Mouse (Mus musculus) layer of hippocampus, postnatal 14 days (tissue): ENCODE results near the gene Ddx31. TPM values are rescaled to one million over a fixed set of nuclear protein-coding genes. Genes with fewer than 3 reads are reported as not detected.

Source experiments
- DNase-seq, 2 experiments: peaks; one replicate each; pipeline ENCODE4 v3.0.0; 2021 to 2022; ENCODE audit warnings: low spot score in 2 of 2, mixed read lengths in 1 of 2
- total RNA-seq, 2 experiments: library from RNA; stranded (reverse); gene quantifications; 2 replicates each; pipeline ENCODE4 v1.2.3; 2021

Ddx31 gene
- total RNA-seq, 2 experiments from 2014 or later: 7.4 to 8.0 TPM

DNA sequence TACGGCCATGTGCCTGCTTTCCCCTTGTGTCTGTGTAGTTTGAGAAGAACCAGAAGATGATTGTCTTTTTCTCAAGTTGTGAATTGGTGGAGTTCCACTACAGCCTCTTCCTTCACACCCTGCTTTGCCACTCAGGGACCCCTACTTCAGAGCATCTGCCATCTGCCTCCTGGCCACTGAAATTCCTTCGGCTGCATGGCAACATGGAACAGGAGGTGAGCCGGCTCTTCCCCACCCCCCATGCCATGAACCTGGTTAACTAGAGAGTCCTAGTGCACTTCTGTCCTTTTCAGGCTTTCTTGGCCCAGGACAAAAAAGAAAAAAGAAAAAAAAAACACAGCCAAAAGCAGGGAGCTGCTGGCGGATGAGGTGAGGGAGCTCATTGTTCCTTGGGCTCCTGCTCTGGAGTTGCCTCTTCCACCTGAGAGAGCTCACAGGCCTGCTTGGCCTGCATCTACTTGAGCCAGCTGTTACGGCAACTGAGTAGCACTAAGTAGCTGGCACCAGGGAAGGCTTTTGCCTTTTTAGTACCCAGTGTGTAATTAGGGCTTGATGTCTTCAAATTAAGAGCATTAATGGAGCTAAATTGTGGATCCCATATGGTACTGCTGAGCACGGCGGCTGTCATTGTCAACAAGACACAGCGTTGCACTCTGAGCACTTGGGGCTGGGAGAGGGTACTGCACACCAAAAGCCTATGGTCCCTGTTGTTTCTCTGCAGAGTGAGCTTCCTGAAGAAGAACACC lies 20.6 kb downstream of the Ddx31 start:
- no peak for DNase-seq

DNA sequence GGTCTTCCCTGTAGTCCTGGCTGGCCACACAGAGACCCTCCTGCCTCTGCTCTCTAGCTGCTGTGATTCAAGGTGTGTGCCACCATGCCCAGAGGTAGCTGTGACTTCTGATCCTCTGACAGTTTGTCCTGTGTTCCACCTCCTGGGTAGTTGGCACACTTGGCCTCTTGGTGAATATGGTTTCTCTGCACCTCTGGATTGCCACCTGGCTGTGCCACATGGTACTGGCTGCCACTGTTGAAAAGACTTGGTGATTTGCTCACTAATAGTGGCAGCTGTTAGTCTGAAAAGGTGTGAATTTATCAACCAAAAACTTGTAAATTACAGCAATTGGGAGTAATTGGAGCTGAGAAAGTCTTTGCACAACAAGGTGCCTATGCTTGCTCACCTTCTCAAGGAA lies 23.7 kb downstream of the Ddx31 start:
- DNase-seq: no peak

DNA sequence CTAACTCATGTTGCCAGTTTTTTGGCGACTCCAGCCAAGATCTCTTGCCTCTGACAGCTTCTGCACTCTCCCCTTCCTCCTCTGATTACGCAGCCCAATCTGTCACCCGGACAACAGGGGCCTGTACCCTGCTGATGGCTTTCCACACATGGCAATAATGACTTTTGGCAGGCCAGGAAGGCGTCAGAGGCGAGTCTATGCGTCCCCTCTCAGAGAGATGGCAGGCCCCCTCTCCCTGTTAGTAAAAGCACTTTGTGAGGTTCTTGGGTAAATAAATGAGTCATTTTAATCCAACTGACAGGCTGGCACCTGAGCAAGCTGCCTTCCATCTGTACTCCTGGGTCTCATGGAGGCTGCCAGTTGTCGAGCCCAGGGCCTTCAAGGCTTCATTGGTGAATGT lies 27.3 kb downstream of the Ddx31 start:
- peak; percentile 22 to 27 for DNase-seq

GRCm38 (mm10) chr2:28875554-28875953 lies 35.3 kb downstream of the Ddx31 start:
- peak; percentile 6 to 9 for DNase-seq

DNA sequence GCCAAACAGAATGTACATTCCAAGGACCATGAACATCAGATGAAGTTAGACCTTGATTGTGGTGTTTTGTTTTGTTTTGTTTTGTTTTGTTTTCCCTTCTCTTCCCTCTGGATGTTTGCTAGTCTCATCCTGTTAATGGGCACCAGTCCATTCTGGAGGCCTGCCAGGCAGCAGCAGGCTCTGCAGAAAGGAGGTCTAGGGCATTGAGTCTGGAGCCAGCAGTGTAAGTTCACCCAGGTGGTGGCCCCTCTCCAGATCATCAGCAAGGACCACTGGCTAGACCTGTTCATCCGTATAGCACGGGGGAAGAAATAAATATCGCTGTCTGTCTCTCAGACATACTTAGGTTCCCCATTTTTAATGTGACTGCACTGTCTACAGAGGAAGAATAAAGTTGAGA lies 41.1 kb downstream of the Ddx31 start:
- DNase-seq: no peak

DNA sequence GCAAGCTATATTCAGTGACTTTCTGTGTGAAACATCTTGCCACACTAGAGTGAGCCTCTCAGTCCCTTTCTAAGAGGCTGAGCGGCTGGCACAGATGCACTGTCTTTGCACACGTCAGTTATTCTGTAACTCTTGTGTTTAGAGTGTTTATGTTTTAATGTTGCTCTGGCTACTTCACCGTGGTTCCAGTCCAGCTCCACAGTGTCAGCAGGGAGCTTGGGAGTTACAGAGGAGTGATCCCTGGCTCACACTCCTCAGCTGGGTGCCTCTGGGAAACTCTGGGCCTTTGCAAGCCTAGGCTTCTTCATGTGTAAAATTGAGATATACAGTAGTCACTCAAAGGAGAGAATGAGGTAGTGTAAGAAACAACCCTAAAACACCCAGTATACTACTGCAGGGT lies 41.8 kb downstream of the Ddx31 start:
- DNase-seq: no peak

- no peak for DNase-seq
Measured at GRCm38 (mm10) chr2:28882826-28883485, 42.8 kb downstream of the Ddx31 start.

DNA sequence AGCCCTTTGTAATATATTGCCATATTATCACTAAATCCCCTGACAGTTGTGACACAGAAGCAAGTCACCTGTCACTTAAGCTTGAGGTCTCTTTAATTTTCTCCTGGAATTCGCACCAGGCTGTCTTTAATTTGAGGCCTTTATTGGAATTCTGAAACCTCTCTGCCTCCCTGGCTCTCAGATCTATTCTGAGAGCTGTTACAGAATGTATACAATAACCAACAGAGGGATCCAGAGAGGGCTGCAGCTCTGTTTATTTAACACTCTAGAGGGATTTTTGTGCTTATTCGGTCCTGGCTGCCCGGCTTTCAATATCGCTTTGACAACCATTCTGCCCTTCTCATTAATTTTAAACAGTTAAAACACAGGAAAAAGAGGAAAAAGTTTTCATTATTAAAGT lies 44.7 kb downstream of the Ddx31 start:
- DNase-seq: no peak

DNA sequence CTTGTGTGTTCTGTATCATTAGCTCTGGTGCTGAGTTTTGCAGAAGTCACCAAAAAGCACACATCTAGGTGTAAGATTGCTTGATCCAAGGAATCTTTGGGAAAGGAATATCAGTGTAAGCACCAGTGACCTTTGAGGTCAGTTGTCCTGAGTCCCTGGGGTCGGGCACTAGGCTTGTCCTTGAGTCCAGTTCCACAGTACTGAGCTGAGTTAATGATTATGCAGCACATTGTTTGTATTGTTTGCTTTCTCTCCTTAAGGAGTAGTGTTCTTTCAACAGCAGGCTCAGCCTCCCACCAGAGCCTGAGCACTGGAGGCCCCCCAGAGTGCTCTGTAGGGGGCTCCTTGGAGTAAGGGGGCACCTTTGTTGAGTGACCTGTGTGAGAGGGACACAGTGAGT lies 52.6 kb downstream of the Ddx31 start:
- DNase-seq: no peak

- no peak for DNase-seq
Measured at GRCm38 (mm10) chr2:28893526-28893925, 53.3 kb downstream of the Ddx31 start.

DNA sequence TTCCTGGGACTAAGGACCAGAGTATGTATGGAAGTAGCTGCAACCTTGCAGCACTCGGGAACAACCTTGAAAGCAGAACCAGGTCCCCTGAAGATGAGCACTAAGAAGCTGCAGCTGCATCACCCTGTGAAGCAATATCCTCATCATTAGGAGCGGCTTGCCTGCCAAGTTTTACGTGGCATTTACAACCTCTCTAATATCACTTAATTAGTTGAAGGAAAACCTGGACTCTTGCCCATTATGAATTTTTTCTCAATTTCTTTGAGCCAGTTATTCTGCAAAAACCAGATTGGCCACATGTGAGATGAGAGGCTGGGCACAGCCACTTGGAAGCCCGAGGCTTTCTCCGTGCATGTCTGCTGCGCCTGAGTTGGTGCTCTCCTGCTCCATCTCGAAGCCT lies 55.7 kb downstream of the Ddx31 start:
- DNase-seq: no peak

DNA sequence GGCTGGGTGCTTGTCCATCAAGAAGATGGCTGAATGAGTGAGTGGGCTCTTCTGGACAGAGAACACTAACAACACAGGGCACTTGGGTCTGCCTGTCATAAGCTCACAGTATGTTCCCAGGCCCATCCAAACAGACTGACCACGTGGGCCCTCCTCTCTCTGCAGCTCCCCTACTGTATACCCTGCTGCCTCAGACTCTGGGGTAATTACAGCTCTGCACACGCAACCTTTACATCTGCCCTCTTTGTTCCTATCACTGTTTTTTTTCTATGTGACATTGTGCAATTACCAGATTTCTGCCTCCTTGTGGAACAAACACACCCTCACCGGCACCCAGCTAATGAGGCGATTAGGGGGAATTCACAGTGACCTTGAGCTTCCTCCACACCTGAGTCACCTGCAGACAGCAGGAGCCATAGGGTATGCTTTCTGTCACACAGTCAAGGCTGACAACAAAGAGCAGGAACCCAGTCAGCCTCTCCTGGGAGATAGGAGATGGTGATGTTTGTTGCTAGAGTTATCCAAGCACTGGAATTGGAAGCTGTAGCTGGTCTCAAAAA lies 57.2 kb downstream of the Ddx31 start:
- no peak for DNase-seq

GRCm38 (mm10) chr2:28902291-28902690 lies 62.1 kb downstream of the Ddx31 start:
- no peak for DNase-seq

DNA sequence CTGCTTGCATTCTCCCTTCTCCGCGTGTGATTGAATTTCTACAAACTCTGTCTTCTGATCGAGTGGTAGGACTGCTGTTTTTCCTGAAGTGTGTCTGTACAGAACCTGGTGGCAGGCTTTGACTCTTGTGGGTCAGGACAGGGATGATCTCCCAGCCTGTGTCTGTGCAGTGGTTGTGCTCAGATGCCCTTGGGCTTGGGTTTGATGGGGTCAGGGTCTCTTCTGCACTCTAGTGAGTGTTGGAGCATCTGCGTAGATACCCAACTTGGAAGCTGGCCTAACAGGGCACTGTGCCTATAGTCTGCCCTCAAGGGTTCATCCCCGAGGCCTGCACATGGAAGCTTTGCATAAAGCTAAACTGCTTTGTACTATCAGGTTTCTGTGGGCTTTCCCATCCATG lies 63.7 kb downstream of the Ddx31 start:
- no peak for DNase-seq

GRCm38 (mm10) chr2:28904786-28905185 lies 64.6 kb downstream of the Ddx31 start:
- DNase-seq: no peak

DNA sequence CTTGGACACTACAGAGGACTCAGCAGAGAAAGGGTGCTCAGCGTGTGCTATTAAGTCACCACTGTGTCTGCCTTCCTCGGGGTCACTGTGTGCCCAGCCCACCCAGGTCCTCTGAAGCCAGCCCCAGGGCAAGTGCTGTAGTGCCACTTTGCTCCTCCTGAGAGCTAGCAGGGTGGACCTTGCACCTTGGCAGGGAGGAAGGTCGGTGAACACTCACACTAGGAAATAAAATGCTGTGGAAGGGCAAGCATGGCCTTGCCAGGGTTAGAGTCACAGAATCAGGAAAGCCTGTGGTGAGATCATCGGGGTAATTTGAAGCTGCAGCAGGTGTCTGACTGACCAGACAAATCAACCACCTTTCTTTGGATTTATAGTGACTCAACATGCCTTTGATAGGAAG lies 65.4 kb downstream of the Ddx31 start:
- DNase-seq: no peak

- DNase-seq: no peak
Measured at GRCm38 (mm10) chr2:28907691-28908388, 67.6 kb downstream of the Ddx31 start.

DNA sequence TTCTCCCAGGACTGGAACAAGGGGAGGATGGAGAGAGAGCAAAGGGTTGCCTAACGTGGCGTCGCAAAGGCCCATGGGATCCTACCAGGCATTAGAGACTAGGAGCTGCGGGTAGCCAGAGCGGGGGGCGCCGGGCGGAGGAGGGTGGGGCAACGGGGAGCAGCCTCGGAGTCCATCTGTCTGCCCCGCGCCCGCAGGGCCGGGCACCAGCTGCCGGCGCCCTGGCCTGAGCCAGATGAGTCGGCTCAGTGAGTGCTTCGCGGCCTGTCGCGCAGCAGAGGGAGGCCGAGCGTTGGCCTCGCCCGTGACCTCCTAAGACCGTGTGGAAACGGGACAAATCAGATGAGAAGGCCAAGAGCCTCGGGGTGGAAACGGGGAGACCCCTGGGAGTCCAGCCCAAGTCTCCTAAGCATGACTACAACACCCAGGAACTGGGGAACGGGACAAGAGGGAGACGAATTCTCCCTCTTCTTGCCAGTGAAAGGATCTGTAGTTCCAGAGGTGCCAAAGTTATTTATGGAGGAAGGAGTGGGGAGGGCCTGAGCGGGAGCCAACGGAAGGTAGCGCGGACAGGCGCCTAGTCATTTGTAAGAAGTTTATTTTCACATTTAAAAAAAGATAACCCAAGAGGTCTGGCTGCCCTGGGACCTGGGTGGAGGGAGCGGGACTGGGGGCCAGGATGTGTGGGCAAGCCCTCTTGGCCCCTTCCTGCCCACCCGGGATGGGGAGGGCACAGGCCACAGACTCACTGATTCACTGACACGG lies 68.4 kb downstream of the Ddx31 start:
- no peak for DNase-seq

- DNase-seq: no peak
Measured at GRCm38 (mm10) chr2:28909186-28909817, 69.1 kb downstream of the Ddx31 start.

DNA sequence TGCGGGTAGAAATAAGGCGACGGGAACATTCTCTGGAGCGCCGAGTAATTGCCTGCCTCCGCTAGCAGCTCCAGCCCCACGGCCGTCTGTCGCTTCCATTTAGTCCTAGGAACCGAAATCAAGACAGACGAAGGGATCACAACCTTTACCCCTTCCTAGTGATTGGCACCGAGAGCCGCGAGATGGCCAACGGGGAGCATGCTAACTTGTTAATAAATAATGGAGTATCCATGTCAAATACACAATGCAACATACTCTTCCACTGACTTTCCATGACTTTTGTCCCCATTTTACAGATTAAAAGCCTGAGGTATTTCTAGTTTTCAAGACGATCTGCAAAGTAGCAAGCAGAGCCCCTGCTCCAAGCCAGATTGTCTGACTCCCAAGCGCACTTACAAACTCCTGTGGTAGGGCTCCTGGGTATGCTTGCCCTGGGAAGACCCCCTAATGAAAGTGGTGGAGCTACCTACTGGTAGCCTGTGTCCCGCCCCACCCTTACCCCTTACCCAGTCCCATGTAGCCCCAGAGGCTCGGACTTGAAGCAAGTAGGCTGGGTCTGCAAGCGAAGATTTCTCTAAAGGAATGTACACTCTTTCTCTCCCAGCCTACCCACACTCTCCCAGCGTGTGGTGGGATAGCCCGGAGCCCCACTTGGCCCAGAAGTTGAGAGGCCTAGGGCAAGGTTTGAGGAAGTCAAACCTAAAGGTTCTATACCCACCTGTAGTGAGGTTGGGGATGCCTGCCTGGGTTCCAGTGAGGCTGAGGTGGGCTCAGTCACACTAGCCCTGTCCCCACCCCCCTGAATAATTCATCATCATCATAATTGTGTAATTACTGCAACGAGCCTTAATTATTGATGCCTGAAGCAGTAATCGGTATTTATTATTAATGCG lies 69.9 kb downstream of the Ddx31 start:
- DNase-seq: no peak
